Mouse (Mus musculus) megakaryocyte progenitor cell, adult 5-6 weeks (primary cell): Measurements from ENCODE around the gene Zfp219. TPM values are rescaled to one million over a fixed set of nuclear protein-coding genes. Genes with fewer than 3 reads are reported as not detected.
A peak's percentile ranks its signal among the peaks of the same experiment; 100 is the strongest.

Source experiments
- ATAC-seq: replicated peaks from 2 replicates; pipeline ENCODE4 v1.8.0; 2016; ENCODE audit warnings: mild to moderate bottlenecking, moderate TSS enrichment, inconsistent platforms; ENCODE audit not compliant: poor library complexity
- total RNA-seq, 2 experiments: library from RNA; stranded (forward) in 1 of 2; stranded (reverse) in 1 of 2; fragments of 157-497, 149-512 nt in 1 of 2; fragments of 200-1000 nt in 1 of 2; gene quantifications; 2 replicates each; pipeline versions ENCODE4 v1.2.3 to v1.2.4; 2015 to 2017

Zfp219 gene
- total RNA-seq, 2 experiments from 2014 or later: 6.5 to 8.2 TPM

GRCm38 (mm10) chr14:52003981-52004495 is 16.5 kb downstream of the Zfp219 start:
- ATAC-seq: peak; percentile 45

- no peak for ATAC-seq
Measured at GRCm38 (mm10) chr14:51997483-51997882, 23.1 kb downstream of the Zfp219 start.

GRCm38 (mm10) chr14:51996866-51997265 is 23.7 kb downstream of the Zfp219 start:
- no peak for ATAC-seq

GRCm38 (mm10) chr14:51996231-51996841 is 24.2 kb downstream of the Zfp219 start:
- peak; percentile 45 for ATAC-seq

GRCm38 (mm10) chr14:51995219-51995871 is 25.2 kb downstream of the Zfp219 start:
- peak; percentile 86 for ATAC-seq

GRCm38 (mm10) chr14:51994453-51994852 is 26.1 kb downstream of the Zfp219 start:
- ATAC-seq: no peak

- ATAC-seq: peak; percentile 42
Measured at GRCm38 (mm10) chr14:51989461-51989970, 31.0 kb downstream of the Zfp219 start.

GRCm38 (mm10) chr14:51988731-51989130 is 31.8 kb downstream of the Zfp219 start:
- no peak for ATAC-seq

GRCm38 (mm10) chr14:51987177-51987576 is 33.4 kb downstream of the Zfp219 start:
- ATAC-seq: peak; percentile 42

GRCm38 (mm10) chr14:51986153-51986505 is 34.4 kb downstream of the Zfp219 start:
- peak; percentile 18 for ATAC-seq

- peak; percentile 23 for ATAC-seq
Measured at GRCm38 (mm10) chr14:51985301-51986152, 35.0 kb downstream of the Zfp219 start.

- ATAC-seq: peak; percentile 22
Measured at GRCm38 (mm10) chr14:51984247-51985231, 36.0 kb downstream of the Zfp219 start, which contains the start of gene Arhgef40. Gene Arhgef40, plus strand, starts transcription at chr14:51984719.

GRCm38 (mm10) chr14:51983855-51984246 is 36.7 kb downstream of the Zfp219 start:
- ATAC-seq: peak; percentile 29; the same call in 1 of the 2 replicates

- no peak for ATAC-seq
Measured at GRCm38 (mm10) chr14:51983251-51983650, 37.3 kb downstream of the Zfp219 start.

GRCm38 (mm10) chr14:51979252-51979651 is 41.3 kb downstream of the Zfp219 start:
- ATAC-seq: no peak

- no peak for ATAC-seq
Measured at GRCm38 (mm10) chr14:51967400-51967799, 53.1 kb downstream of the Zfp219 start.

- ATAC-seq: no peak
Measured at GRCm38 (mm10) chr14:51960316-51960715, 60.2 kb downstream of the Zfp219 start.
